Mouse (Mus musculus) midbrain, embryonic 10.5 days (tissue): ENCODE results near the gene Atl3. TPM values are rescaled to one million over a fixed set of nuclear protein-coding genes. Genes with fewer than 3 reads are reported as not detected.

ENCODE experiments used
- DNase-seq: peaks from one replicate; pipeline ENCODE4 v3.0.0-alpha.2; 2017; ENCODE audit warnings: low spot score
- H3K27ac ChIP-seq: fragments of 300-500 bp; sonication (generic); replicated peaks from 2 replicates; pipeline ENCODE4 v1.5.1; 2016; ENCODE audit warnings: mild to moderate bottlenecking
- H3K27me3 ChIP-seq: fragments of 300-500 bp; sonication (generic); 2 replicates; pipeline ENCODE4 v1.6.1; 2016; ENCODE audit warnings: low read depth, mild to moderate bottlenecking; ENCODE audit not compliant: poor library complexity, severe bottlenecking
- H3K36me3 ChIP-seq: fragments of 300-500 bp; sonication (generic); 2 replicates; pipeline ENCODE4 v1.6.1; 2016; ENCODE audit warnings: mild to moderate bottlenecking, moderate library complexity
- H3K4me1 ChIP-seq: fragments of 300-500 bp; sonication (generic); 2 replicates; pipeline ENCODE4 v1.6.1; 2016
- H3K4me3 ChIP-seq: fragments of 300-500 bp; sonication (generic); 2 replicates; pipeline ENCODE4 v1.5.1; 2016; ENCODE audit warnings: mild to moderate bottlenecking, moderate library complexity
- H3K9me3 ChIP-seq: fragments of 300-500 bp; sonication (generic); replicated peaks from 2 replicates; pipeline ENCODE4 v1.6.1; 2016; ENCODE audit warnings: mild to moderate bottlenecking
- WGBS: fragments of 180-500 bp; shearing (Covaris S2); methylation state at CpG from one replicate; pipeline ENCODE4 v1.1.7; 2016; 5-methylcytosine and 5-hydroxymethylcytosine counted together
- polyA plus RNA-seq: library from polyadenylated mRNA; unstranded; fragments of >200 nt; fragmentation: Nextera tagmentation; extraction: Ambion mirVana; gene quantifications from 2 replicates; pipeline ENCODE4 v1.2.1, GENCODE M21; 2016

Atl3 gene
- polyA plus RNA-seq, 1 experiment from 2014 or later, result 5.8 TPM

GRCm38 (mm10) chr19:7576180-7576579 lies 82.3 kb downstream of the Atl3 start:
- H3K4me1 ChIP-seq, result no peaks in the 10 kb centered on the region
- no peaks in the 10 kb centered on the region for H3K9me3 ChIP-seq
- no peak overlapping the region for H3K27ac ChIP-seq
- 78% methylated on average over 1 of the region's 1 CpGs for WGBS
- H3K27me3 ChIP-seq, result no peaks in the 10 kb centered on the region
- no peak for DNase-seq
- H3K4me3 ChIP-seq, result no peak overlapping the region
- no peaks in the 10 kb centered on the region for H3K36me3 ChIP-seq

- Histone ChIP-seq H3K27me3 (no peaks in the 10 kb centered on the region), H3K9me3 (no peaks in the 10 kb centered on the region), H3K27ac (no peak overlapping the region), H3K36me3 (no peaks in the 10 kb centered on the region), H3K4me1 (no peaks in the 10 kb centered on the region), H3K4me3 (no peak overlapping the region)
- 87% methylated on average over 3 of the region's 3 CpGs for WGBS
- no peak for DNase-seq
Measured at GRCm38 (mm10) chr19:7577710-7578109, 83.9 kb downstream of the Atl3 start.

- DNase-seq, result no peak
- Histone ChIP-seq H3K9me3 (no peaks in the 10 kb centered on the region), H3K4me3 (no peak overlapping the region), H3K27ac (no peak overlapping the region), H3K4me1 (no peaks in the 10 kb centered on the region), H3K36me3 (no peaks in the 10 kb centered on the region), H3K27me3 (no peaks in the 10 kb centered on the region)
- WGBS, result 79% methylated on average over 5 of the region's 5 CpGs
Measured at GRCm38 (mm10) chr19:7581042-7581441, 87.2 kb downstream of the Atl3 start.

- H3K27me3 ChIP-seq, result no peaks in the 10 kb centered on the region
- no peak overlapping the region for H3K4me3 ChIP-seq
- H3K27ac ChIP-seq, result no peak overlapping the region
- no peaks in the 10 kb centered on the region for H3K9me3 ChIP-seq
- DNase-seq, result no peak
- WGBS, result 70% methylated on average over 7 of the region's 7 CpGs
- H3K36me3 ChIP-seq, result no peaks in the 10 kb centered on the region
- H3K4me1 ChIP-seq, result no peaks in the 10 kb centered on the region
Measured at GRCm38 (mm10) chr19:7583101-7583500, 89.3 kb downstream of the Atl3 start.

GRCm38 (mm10) chr19:7583599-7583998 lies 89.8 kb downstream of the Atl3 start:
- 82% methylated on average over 3 of the region's 3 CpGs for WGBS
- no peaks in the 10 kb centered on the region for H3K4me1 ChIP-seq
- no peaks in the 10 kb centered on the region; the same call in 1 of the 2 replicates for H3K9me3 ChIP-seq

GRCm38 (mm10) chr19:7585279-7585678 lies 91.4 kb downstream of the Atl3 start:
- Histone ChIP-seq H3K27ac (no peak overlapping the region), H3K9me3 (no peaks in the 10 kb centered on the region; the same call in 1 of the 2 replicates), H3K4me1 (no peaks in the 10 kb centered on the region), H3K27me3 (no peaks in the 10 kb centered on the region), H3K4me3 (no peak overlapping the region), H3K36me3 (no peaks in the 10 kb centered on the region)
- no peak for DNase-seq
- WGBS, result 87% methylated on average over 8 of the region's 8 CpGs

More at GRCm38 (mm10) chr19:7583599-7583998, 89.8 kb downstream of the Atl3 start:
- DNase-seq, result no peak
- no peak overlapping the region for H3K4me3 ChIP-seq
- no peaks in the 10 kb centered on the region for H3K27me3 ChIP-seq
- H3K36me3 ChIP-seq, result no peaks in the 10 kb centered on the region
- H3K27ac ChIP-seq, result no peak overlapping the region

GRCm38 (mm10) chr19:7585764-7586163 lies 91.9 kb downstream of the Atl3 start:
- Histone ChIP-seq H3K27me3 (no peaks in the 10 kb centered on the region), H3K27ac (no peak overlapping the region), H3K4me3 (no peak overlapping the region), H3K4me1 (no peaks in the 10 kb centered on the region), H3K9me3 (no peaks in the 10 kb centered on the region; the same call in 1 of the 2 replicates), H3K36me3 (no peaks in the 10 kb centered on the region)
- no peak for DNase-seq
- WGBS, result 96% methylated on average over 6 of the region's 6 CpGs

Other genes with a start within 250 kb of the Atl3 start
- 62.2 and 73.1 TPM in 2 replicates for gene Rcor2, start 226.7 kb upstream of the Atl3 start, polyA plus RNA-seq
- gene Mark2, start 152.2 kb upstream of the Atl3 start, polyA plus RNA-seq, result 45.5 and 46.0 TPM in 2 replicates
- 43.1 and 51.7 TPM in 2 replicates for gene Spindoc, start 111.0 kb upstream of the Atl3 start, polyA plus RNA-seq
- 5.7 and 7.6 TPM in 2 replicates for gene 2700081O15Rik, start 76.4 kb upstream of the Atl3 start, polyA plus RNA-seq
- gene Rtn3, start 10.8 kb upstream of the Atl3 start, polyA plus RNA-seq, result 306 and 368 TPM in 2 replicates
- 3.3 and 4.2 TPM in 2 replicates for gene Pla2g16, start 63.4 kb downstream of the Atl3 start, polyA plus RNA-seq
- gene Lgals12, start 113.2 kb downstream of the Atl3 start, polyA plus RNA-seq, result not detected in 2 replicates
- gene Hrasls5, start 118.5 kb downstream of the Atl3 start, polyA plus RNA-seq, result not detected in 2 replicates
- gene Slc22a19, start 217.3 kb downstream of the Atl3 start, polyA plus RNA-seq, result not detected in 2 replicates